Mouse (Mus musculus): ENCODE measurements around the gene Aplp2. TPM values are rescaled to one million over a fixed set of nuclear protein-coding genes. Genes with fewer than 3 reads are reported as not detected.

Aplp2 gene
- total RNA-seq, 2 experiments from 2014 or later: 568 to 604 TPM

- intact Hi-C loops (cut with DNase I): no loop called here
- H3K4me3 ChIP-seq: no peak overlapping the region
- H3K27ac ChIP-seq: no peak overlapping the region
- TF ChIP-seq CTCF (IDR thresholded peaks at IDR 0.05): no peak
- no peak for DNase-seq (ENCODE audit: extremely low spot score in 1 of 2, low spot score in 2 of 2)
Observed at GRCm38 (mm10) chr9:31243939-31244333, 32.3 kb upstream of the Aplp2 start.

DNA sequence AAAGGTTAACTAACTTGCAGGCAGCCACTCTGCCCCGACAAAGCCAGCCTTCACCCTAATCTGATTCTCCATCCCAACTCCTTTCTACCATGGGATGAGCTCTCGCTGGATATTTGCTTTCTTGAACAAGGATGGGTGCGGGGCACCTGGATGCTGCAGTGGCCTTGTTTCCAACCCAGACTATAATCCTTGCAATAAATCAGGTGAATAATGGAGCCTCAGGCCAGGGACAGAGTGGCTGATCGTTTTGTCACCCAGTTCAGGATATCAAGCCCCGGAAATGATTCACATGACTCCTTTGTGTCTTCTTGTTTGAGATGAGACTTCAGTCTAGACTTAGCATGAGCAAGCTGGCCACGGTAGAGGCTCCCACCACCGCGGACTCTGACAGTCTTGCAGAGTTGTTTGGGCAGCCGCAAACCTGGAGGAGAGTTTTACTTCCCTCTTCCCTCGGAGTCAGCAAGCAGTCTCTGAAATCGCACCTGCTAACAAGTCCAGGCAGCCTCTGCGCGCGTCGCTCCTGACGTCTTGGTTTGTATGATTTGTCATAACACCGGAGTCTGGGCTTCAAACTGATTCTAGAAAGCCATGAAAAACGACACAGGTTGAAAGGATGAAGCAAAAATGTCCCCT lies 31.8 kb upstream of the Aplp2 start:
- H3K4me3 ChIP-seq: no peak overlapping the region
- no peak for TF ChIP-seq CTCF (IDR thresholded peaks at IDR 0.05)
- intact Hi-C loops (cut with DNase I): no loop called here
- H3K27ac ChIP-seq: no peak overlapping the region
- DNase-seq (ENCODE audit: extremely low spot score in 1 of 2, low spot score in 2 of 2): no peak

DNA sequence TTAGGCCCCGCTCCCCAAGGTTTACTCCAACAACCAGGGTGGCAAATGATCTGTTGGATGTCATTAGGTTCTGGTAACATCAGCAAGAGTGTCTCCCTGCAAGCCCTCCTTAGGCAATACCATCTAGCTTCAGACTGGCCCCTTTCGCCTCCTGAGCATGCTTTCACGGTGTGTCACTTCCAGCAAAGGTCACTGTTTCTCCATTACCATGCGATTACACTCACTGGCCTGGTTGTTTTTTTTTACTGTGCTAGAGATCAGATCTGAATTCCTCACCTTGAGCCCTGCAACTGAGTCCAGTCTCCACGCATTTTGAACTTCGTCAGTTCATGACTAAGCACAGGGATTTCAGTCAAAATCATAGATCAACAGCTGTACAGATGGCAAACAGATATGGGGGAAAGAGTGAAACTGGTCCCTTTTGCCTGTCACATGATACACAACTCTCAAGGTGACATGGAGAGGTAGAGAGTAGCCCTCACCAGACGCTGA lies 29.6 kb upstream of the Aplp2 start:
- Histone ChIP-seq H3K27ac (no peak overlapping the region), H3K4me3 (no peak overlapping the region)
- intact Hi-C loops (cut with DNase I): no loop called here
- no peak for TF ChIP-seq CTCF (IDR thresholded peaks at IDR 0.05)
- DNase-seq (ENCODE audit: extremely low spot score in 1 of 2, low spot score in 2 of 2): no peak

DNA sequence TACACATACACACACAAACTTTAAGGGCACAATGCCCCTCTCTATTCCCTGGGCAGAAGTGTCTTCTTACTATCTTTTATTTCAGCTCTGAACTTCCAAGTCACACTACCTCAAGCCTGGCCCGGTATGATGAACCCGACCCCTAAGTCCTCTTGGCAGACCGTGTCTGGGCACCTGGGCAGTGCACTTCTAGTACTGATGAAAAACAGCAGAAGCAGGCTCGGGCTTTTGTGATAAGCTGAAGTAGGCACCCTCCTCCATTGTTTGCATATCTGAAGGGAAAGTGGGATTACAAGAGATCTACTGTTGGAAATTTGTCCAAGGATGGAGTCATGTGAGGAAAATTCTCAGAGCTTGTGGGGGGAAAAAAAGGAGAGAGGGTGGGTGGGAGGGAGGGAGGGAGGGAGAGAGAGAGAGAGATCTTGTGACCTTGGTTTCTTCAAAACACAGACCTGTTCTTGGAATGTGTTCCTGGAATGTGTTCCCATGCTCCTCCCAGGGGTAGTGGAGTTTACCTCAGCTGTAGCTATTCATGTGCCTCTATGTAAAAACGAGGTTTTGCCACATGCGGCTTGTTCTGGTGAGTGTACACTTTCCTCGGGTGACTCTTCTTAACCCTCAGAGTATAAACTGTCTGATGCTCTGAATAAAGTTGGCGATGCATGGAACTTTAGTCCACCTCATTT lies 29.1 kb upstream of the Aplp2 start:
- Histone ChIP-seq H3K4me3 (no peak overlapping the region), H3K27ac (no peak overlapping the region)
- DNase-seq (ENCODE audit: extremely low spot score in 1 of 2, low spot score in 2 of 2): no peak
- no peak for TF ChIP-seq CTCF (IDR thresholded peaks at IDR 0.05)
- intact Hi-C loops (cut with DNase I): no loop called here

DNA sequence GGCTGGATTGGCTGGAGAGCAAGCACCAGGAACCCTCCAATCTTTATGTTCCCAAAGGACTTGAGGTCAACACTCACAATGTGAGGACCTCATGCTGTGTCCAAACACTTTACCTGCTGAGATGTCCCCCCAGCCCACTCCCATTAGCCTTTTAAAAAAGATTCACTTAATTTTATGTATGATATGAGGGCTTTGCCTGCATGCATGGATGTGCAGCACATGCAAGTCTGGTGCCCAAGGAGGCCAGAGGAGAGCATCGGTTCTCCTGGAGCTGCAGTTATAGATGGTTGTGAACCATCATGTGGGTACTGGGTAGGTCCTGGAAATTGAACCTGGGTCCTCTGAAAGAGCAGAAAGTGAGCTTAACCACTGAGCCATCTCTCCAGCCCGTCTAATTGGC lies 27.9 kb upstream of the Aplp2 start:
- intact Hi-C loops (cut with DNase I): no loop called here
- DNase-seq (ENCODE audit: extremely low spot score in 1 of 2, low spot score in 2 of 2): no peak
- no peak overlapping the region for H3K27ac ChIP-seq
- TF ChIP-seq CTCF (IDR thresholded peaks at IDR 0.05): no peak
- H3K4me3 ChIP-seq: no peak overlapping the region

DNA sequence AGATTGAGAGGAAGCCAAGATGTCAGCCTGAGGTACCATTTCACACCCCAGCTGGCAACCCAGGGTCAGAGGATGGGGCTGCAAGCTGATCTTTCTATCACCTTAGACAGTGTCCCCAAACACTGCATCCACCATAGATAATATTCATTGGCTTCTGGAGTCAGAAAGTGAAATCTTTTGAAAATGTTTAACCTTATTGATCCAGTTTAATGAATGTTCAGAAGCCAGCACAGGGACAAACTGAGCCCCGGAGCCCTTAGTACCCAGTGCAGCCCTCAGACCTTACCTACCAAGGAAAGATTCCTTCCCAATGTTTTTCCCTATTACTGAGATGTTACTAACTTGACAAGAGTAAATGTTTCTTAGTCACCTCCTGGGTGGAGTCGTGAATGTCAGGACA lies 26.9 kb upstream of the Aplp2 start:
- intact Hi-C loops (cut with DNase I): no loop called here
- Histone ChIP-seq H3K27ac (no peak overlapping the region), H3K4me3 (no peak overlapping the region)
- no peak for TF ChIP-seq CTCF (IDR thresholded peaks at IDR 0.05)
- DNase-seq (ENCODE audit: extremely low spot score in 1 of 2, low spot score in 2 of 2): no peak

DNA sequence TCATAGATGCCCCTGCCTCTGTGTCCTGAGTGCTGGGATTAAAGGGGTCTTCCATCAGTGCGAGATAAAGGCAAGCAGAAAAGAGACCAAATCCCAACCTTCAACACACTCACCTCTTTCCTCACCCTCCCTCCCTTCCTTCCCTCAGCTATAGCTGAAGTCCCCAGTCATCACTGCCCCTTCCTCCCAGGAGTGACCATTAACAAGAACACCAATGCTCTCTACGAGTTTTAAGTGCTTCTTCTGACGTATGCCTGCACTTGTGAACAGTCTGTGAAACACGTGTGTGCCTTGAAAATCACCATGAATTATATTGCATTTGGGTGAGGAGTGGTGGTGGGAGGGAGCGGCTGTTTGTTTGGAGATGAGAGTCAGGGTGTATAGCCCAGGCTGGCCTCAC lies 24.5 kb upstream of the Aplp2 start:
- DNase-seq (ENCODE audit: extremely low spot score in 1 of 2, low spot score in 2 of 2): no peak
- Histone ChIP-seq H3K27ac (no peak overlapping the region), H3K4me3 (no peak overlapping the region)
- no peak for TF ChIP-seq CTCF (IDR thresholded peaks at IDR 0.05)
- intact Hi-C loops (cut with DNase I): no loop called here

DNA sequence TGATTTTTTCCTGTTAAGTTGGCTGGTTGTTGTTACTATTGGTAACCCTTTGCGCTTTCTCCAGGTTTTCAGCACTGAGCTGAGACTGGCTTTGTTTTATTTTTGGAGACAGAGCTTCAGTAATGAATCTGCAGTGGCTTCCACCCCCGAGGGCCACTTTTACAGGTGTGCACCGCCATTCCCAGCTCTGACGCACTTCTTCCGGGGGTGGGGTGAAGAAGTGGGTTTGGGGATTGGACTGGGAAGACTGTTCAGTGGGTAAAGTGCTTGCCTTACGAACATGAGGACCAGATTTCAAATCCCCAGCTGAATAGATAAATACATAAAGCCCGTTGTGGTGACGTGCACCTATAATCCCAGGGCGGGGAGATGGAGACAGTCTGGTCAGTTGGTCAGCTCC lies 23.9 kb upstream of the Aplp2 start:
- Histone ChIP-seq H3K4me3 (no peak overlapping the region), H3K27ac (no peak overlapping the region)
- no peak for TF ChIP-seq CTCF (IDR thresholded peaks at IDR 0.05)
- DNase-seq (ENCODE audit: extremely low spot score in 1 of 2, low spot score in 2 of 2): no peak
- intact Hi-C loops (cut with DNase I): no loop called here

DNA sequence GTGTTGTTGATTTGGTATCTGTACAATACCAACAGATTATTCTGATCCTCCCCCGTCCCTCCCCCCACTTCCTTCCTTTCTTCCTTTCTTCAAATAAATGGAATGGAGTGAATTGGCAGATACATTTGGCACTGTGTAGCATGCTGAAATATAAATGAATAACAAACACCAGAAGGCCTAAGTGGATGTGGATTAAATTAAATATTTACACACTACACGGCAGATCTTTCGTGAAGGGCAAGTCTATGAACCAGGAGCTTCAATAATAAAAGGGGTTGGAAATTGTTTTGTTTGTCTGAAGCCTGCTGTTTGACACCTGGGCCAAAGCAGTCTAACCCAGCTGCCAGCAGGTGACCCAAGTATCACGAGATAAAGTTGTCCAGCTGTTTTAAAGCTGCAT lies 23.4 kb upstream of the Aplp2 start:
- intact Hi-C loops (cut with DNase I): no loop called here
- DNase-seq (ENCODE audit: extremely low spot score in 1 of 2, low spot score in 2 of 2): no peak
- Histone ChIP-seq H3K4me3 (no peak overlapping the region), H3K27ac (no peak overlapping the region)
- TF ChIP-seq CTCF (IDR thresholded peaks at IDR 0.05): no peak

- no peak for TF ChIP-seq CTCF (IDR thresholded peaks at IDR 0.05)
- Histone ChIP-seq H3K27ac (no peak overlapping the region), H3K4me3 (no peak overlapping the region)
- intact Hi-C loops (cut with DNase I): no loop called here
- no peak for DNase-seq (ENCODE audit: extremely low spot score in 1 of 2, low spot score in 2 of 2)
Observed at GRCm38 (mm10) chr9:31226541-31226940, 14.9 kb upstream of the Aplp2 start.

DNA sequence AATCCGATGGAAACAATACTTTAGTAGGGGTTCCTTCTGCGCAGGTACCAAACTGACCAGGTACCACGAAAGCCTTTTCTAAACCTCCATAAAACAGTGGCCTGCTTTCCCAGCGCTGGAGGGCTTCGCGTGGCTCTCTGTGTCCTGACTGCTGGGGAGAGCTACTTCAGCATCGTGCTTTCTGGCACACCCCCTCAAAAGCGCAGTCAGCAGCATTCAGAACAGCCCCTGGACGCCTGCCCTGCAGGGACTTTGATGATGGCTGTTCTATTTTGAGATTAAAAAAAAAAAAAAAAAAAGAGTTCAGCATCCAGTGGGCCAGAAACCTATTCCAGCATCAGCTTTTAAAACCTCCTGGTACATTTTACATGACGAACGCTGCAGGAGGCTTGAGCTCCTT lies 14.2 kb upstream of the Aplp2 start:
- no peak for TF ChIP-seq CTCF (IDR thresholded peaks at IDR 0.05)
- intact Hi-C loops (cut with DNase I): no loop called here
- H3K4me3 ChIP-seq: no peak overlapping the region
- no peak overlapping the region for H3K27ac ChIP-seq
- DNase-seq (ENCODE audit: extremely low spot score in 1 of 2, low spot score in 2 of 2): peak; percentile 26 to 60

DNA sequence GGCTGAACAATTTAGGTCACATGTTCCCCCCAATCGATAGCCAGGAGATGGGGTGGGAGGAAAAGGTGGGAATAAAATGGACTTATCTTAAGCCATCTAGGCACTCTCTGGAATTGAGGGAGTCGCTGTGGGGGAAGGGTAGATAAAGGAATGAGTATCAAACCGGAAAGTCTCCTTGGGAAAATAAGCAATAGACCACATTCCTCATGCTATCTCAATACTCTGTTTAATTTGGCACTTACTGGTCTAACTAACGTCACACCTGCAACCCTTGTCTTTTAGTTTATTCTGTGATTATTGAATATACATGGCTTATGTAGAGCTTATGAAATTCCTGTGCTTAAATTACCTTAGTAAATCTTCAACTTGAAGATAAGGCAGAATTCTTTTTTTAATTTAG lies 11.9 kb upstream of the Aplp2 start:
- DNase-seq (ENCODE audit: extremely low spot score in 1 of 2, low spot score in 2 of 2): no peak
- no peak for TF ChIP-seq CTCF (IDR thresholded peaks at IDR 0.05)
- Histone ChIP-seq H3K4me3 (no peak overlapping the region), H3K27ac (no peak overlapping the region)
- intact Hi-C loops (cut with DNase I): no loop called here

DNA sequence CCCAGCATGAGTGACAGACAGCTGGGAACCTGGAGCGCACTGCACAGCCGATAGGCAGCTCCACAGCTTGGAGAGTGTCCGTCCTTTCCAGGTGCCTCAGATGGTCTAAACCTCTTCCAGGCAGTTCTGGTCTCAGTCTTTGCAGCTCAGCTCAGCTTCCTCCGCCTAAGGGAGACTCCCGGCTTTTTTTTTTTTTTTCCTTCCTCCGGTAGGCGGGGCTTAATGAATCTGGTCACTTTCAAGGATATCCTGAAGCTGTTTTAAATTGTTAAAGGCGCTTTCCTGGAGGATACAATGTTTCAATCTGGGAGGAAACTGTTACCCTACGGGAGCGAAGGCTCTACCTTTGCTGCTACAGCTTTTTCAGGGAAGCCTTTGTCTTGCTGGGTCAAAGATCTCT lies 9.6 kb upstream of the Aplp2 start:
- no peak overlapping the region for H3K4me3 ChIP-seq
- DNase-seq (ENCODE audit: extremely low spot score in 1 of 2, low spot score in 2 of 2): no peak
- intact Hi-C loops (cut with DNase I): no loop called here
- H3K27ac ChIP-seq: no peak overlapping the region
- no peak for TF ChIP-seq CTCF (IDR thresholded peaks at IDR 0.05)

Measured in left cerebral cortex, adult 2 months (tissue).